Mouse (Mus musculus) CH12.LX (cell line): ENCODE results near the gene Bcl2l14. TPM values are rescaled to one million over a fixed set of nuclear protein-coding genes. Genes with fewer than 3 reads are reported as not detected.

Experiments
- DNase-seq: peaks from one replicate; pipeline ENCODE4 v3.0.0-alpha.2; 2013; ENCODE audit errors: extremely low read depth
- H3K27ac ChIP-seq: 2 replicates; pipeline ENCODE4 v1.5.1; 2012; ENCODE audit warnings: low read depth, mild to moderate bottlenecking, control low read depth, moderate library complexity; ENCODE audit not compliant: insufficient read depth
- H3K27me3 ChIP-seq: replicated peaks from 2 replicates; pipeline ENCODE3; 2012; ENCODE audit warnings: inconsistent platforms
- H3K36me3 ChIP-seq, 2 experiments: replicated peaks in 1 of 2; 2 replicates each; pipeline versions ENCODE3 to v1.6.1; 2012; ENCODE audit warnings: inconsistent platforms in 1 of 2, low read length in 1 of 2, mild to moderate bottlenecking in 1 of 2, mixed read lengths in 1 of 2, moderate library complexity in 1 of 2; ENCODE audit not compliant: control insufficient read depth in 1 of 2, insufficient read depth in 1 of 2
- H3K4me1 ChIP-seq, 2 experiments: 2 replicates each; pipeline ENCODE4 v1.6.1; 2012; ENCODE audit warnings: inconsistent platforms in 1 of 2, moderate library complexity in 1 of 2; ENCODE audit not compliant: insufficient read depth in 2 of 2, control insufficient read depth in 1 of 2
- H3K4me2 ChIP-seq: 2 replicates; pipeline ENCODE4 v1.6.1; 2012; ENCODE audit warnings: low read depth, mild to moderate bottlenecking, control low read depth; ENCODE audit not compliant: poor library complexity, insufficient read depth, severe bottlenecking
- H3K4me3 ChIP-seq, 3 experiments: fragments of 150-350 bp in 1 of 3; sonication (generic) in 1 of 3; replicated peaks in 1 of 3; 2 replicates each; pipeline versions ENCODE3 to v1.5.1; 2011 to 2012; ENCODE audit warnings: low read depth in 2 of 3, low read length in 2 of 3, mild to moderate bottlenecking in 2 of 3, moderate library complexity in 2 of 3, control low read depth in 1 of 3, improper control_type of control experiment in 1 of 3, inconsistent platforms in 1 of 3, mixed read lengths in 1 of 3; ENCODE audit not compliant: poor library complexity in 1 of 3
- H3K79me2 ChIP-seq: replicated peaks from 2 replicates; pipeline ENCODE4 v1.6.1; 2012; ENCODE audit warnings: mild to moderate bottlenecking, moderate library complexity; ENCODE audit not compliant: control insufficient read depth, poor library complexity, insufficient read depth, severe bottlenecking; ENCODE audit errors: extremely low read depth
- H3K9ac ChIP-seq: 2 replicates; pipeline ENCODE4 v1.6.1; 2012; ENCODE audit warnings: low read depth, mild to moderate bottlenecking, control low read depth, moderate library complexity; ENCODE audit not compliant: insufficient read depth
- H3K9me3 ChIP-seq: replicated peaks from 2 replicates; pipeline ENCODE3; 2012; ENCODE audit warnings: low read length, inconsistent platforms, mixed read lengths
- BHLHE40 ChIP-seq: IDR thresholded peaks from 2 replicates; pipeline ENCODE4 v1.6.1; 2011; ENCODE audit warnings: mild to moderate bottlenecking, low read depth, low read length, improper control_type of control experiment
- CTCF ChIP-seq, 2 experiments: IDR thresholded peaks in 1 of 2; conservative IDR thresholded peaks in 1 of 2; 2 replicates each; pipeline ENCODE4 v1.5.1; 2011 to 2012; ENCODE audit warnings: low read depth in 2 of 2, low read length in 2 of 2, improper control_type of control experiment in 1 of 2, inconsistent platforms in 1 of 2, mild to moderate bottlenecking in 1 of 2, moderate library complexity in 1 of 2
- ELF1 ChIP-seq: IDR thresholded peaks from 2 replicates; pipeline ENCODE4 v1.6.1; 2014; ENCODE audit warnings: low read depth, mild to moderate bottlenecking, inconsistent platforms, low read length, improper control_type of control experiment
- EP300 ChIP-seq: IDR thresholded peaks from 2 replicates; pipeline ENCODE4 v1.6.1; 2011; ENCODE audit warnings: low read length, improper control_type of control experiment
- ETS1 ChIP-seq: conservative IDR thresholded peaks from 2 replicates; pipeline ENCODE4 v1.6.1; 2012; ENCODE audit warnings: low read depth, mild to moderate bottlenecking, inconsistent platforms, low read length, improper control_type of control experiment, moderate library complexity
- GABPA ChIP-seq: IDR thresholded peaks from 2 replicates; pipeline ENCODE4 v1.6.1; 2012; ENCODE audit warnings: low read depth, low read length, improper control_type of control experiment, inconsistent platforms; ENCODE audit not compliant: insufficient replicate concordance
- MAX ChIP-seq: IDR thresholded peaks from 2 replicates; pipeline ENCODE4 v1.6.1; 2011; ENCODE audit warnings: low read length, improper control_type of control experiment
- MAZ ChIP-seq: IDR thresholded peaks from 2 replicates; pipeline ENCODE4 v1.6.1; 2012; ENCODE audit warnings: low read depth, mild to moderate bottlenecking, inconsistent platforms, low read length, improper control_type of control experiment, moderate library complexity
- MEF2A ChIP-seq: IDR thresholded peaks from 2 replicates; pipeline ENCODE4 v1.6.1; 2014; ENCODE audit warnings: low read depth, mild to moderate bottlenecking, inconsistent platforms, low read length, improper control_type of control experiment, borderline replicate concordance
- MXI1 ChIP-seq: IDR thresholded peaks from 2 replicates; pipeline ENCODE4 v1.6.1; 2011; ENCODE audit warnings: mild to moderate bottlenecking, low read depth, low read length, improper control_type of control experiment
- MYC ChIP-seq: IDR thresholded peaks from 2 replicates; pipeline ENCODE4 v1.6.1; 2011; ENCODE audit warnings: low read depth, mild to moderate bottlenecking, improper control_type of control experiment, low read length
- NELFE ChIP-seq: IDR thresholded peaks from 2 replicates; pipeline ENCODE4 v1.6.1; 2011; ENCODE audit warnings: low read depth, low read length, improper control_type of control experiment
- NRF1 ChIP-seq: IDR thresholded peaks from 2 replicates; pipeline ENCODE4 v1.6.1; 2014; ENCODE audit warnings: low read depth, mild to moderate bottlenecking, inconsistent platforms, low read length, improper control_type of control experiment, moderate library complexity
- RAD21 ChIP-seq: IDR thresholded peaks from 2 replicates; pipeline ENCODE4 v1.6.1; 2011; ENCODE audit warnings: low read depth, mild to moderate bottlenecking, low read length, improper control_type of control experiment, moderate library complexity
- RCOR1 ChIP-seq: conservative IDR thresholded peaks from 2 replicates; pipeline ENCODE4 v1.6.1; 2012; ENCODE audit warnings: low read depth, mild to moderate bottlenecking, inconsistent platforms, low read length, improper control_type of control experiment
- SIN3A ChIP-seq: IDR thresholded peaks from 2 replicates; pipeline ENCODE4 v1.6.1; 2012; ENCODE audit warnings: low read length, improper control_type of control experiment, inconsistent platforms
- SMC3 ChIP-seq: IDR thresholded peaks from 2 replicates; pipeline ENCODE4 v1.6.1; 2011; ENCODE audit warnings: low read depth, low read length, improper control_type of control experiment
- TCF12 ChIP-seq: IDR thresholded peaks from 2 replicates; pipeline ENCODE4 v1.6.1; 2014; ENCODE audit warnings: low read depth, mild to moderate bottlenecking, inconsistent platforms, low read length, improper control_type of control experiment
- USF1 ChIP-seq: IDR thresholded peaks from 2 replicates; pipeline ENCODE4 v1.6.1; 2014; ENCODE audit warnings: low read depth, mild to moderate bottlenecking, inconsistent platforms, low read length, improper control_type of control experiment
- USF2 ChIP-seq: conservative IDR thresholded peaks from 2 replicates; pipeline ENCODE4 v1.6.1; 2011; ENCODE audit warnings: low read depth, low read length, improper control_type of control experiment
- ZC3H11A ChIP-seq: IDR thresholded peaks from 2 replicates; pipeline ENCODE4 v1.6.1; 2012; ENCODE audit warnings: low read depth, mild to moderate bottlenecking, inconsistent platforms, low read length, improper control_type of control experiment
- ZKSCAN1 ChIP-seq: IDR thresholded peaks from 2 replicates; pipeline ENCODE4 v1.6.1; 2012; ENCODE audit warnings: low read depth, inconsistent platforms, low read length, improper control_type of control experiment, borderline replicate concordance
- ZMIZ1 ChIP-seq: IDR thresholded peaks from 2 replicates; pipeline ENCODE4 v1.6.1; 2012; ENCODE audit warnings: low read depth, mild to moderate bottlenecking, inconsistent platforms, low read length, improper control_type of control experiment
- ZNF384 ChIP-seq: IDR thresholded peaks from 2 replicates; pipeline ENCODE4 v1.6.1; 2012; ENCODE audit warnings: low read depth, low read length, improper control_type of control experiment, inconsistent platforms
- dilution Hi-C: fragments of 300-500 bp; cut with MboI; formaldehyde crosslinking; loops from 2 replicates; pipeline ENCODE4 v1.14.3; 2020; ENCODE audit warnings: low sequenced_read_pairs; ENCODE audit not compliant: extremely low pct_unique_long_range_greater_than_20kb, extremely low pct_ligation_motif_present
- in situ Hi-C: fragments of 300-500 bp; cut with MboI; formaldehyde crosslinking; loops from 3 replicates; pipeline ENCODE4 v1.14.3; 2019; ENCODE audit warnings: low sequenced_read_pairs, low pct_ligation_motif_present, low pct_unique_long_range_greater_than_20kb, mixed read lengths
- polyA plus RNA-seq: library from polyadenylated mRNA; unstranded; fragments of >175 nt; gene quantifications from 2 replicates; pipeline ENCODE4 v1.2.1, GENCODE M21; 2012; ENCODE audit warnings: low read depth; ENCODE audit not compliant: insufficient read length
- total RNA-seq, 2 experiments: library from RNA; depleted of rRNA; stranded (reverse); fragments of 300-350 nt in 1 of 2; fragments of >200 nt in 1 of 2; gene quantifications; 2 replicates each; pipeline ENCODE4 v1.2.3; 2012 to 2014

The Bcl2l14 gene
- total and polyA plus RNA-seq, 3 experiments: 0.93 to 4.4 (median 3.0) TPM

GRCm38 (mm10) chr6:134388424-134389110 is 7.6 kb upstream of the Bcl2l14 start:
- Histone ChIP-seq H3K4me1 (no peaks in the 10 kb centered on the region), H3K4me3 (no peak overlapping the region), H3K4me2 (no peak overlapping the region), H3K9me3 (peaks cover under 1% of the 10 kb centered on the region), H3K79me2 (no peaks in the 10 kb centered on the region), H3K9ac (no peak overlapping the region), H3K27ac (no peak overlapping the region), H3K36me3 (no peaks in the 10 kb centered on the region), H3K27me3 (no peaks in the 10 kb centered on the region)
- TF ChIP-seq MAX (no peak), SMC3 (no peak), MXI1 (no peak), USF2 (no peak), BHLHE40 (no peak), ETS1 (no peak), RCOR1 (no peak), ZC3H11A (no peak), MEF2A (no peak), MYC (no peak), SIN3A (no peak), GABPA (no peak), ELF1 (no peak), NELFE (no peak), ZMIZ1 (no peak), EP300 (no peak), CTCF (conservative IDR thresholded peaks at IDR 0.05 in 1 of 2, IDR thresholded peaks at IDR 0.05 in 1 of 2; ENCODE audit: low read depth in 2 of 2, low read length in 2 of 2) (no peak), MAZ (no peak)
- no peak for DNase-seq
- dilution Hi-C loops (no loop called here), in situ Hi-C loops (loop anchor here (10.0 kb wide), 1 partner anchor 424 kb away; no protein-coding TSS in a partner anchor)

GRCm38 (mm10) chr6:134389248-134389891 is 6.7 kb upstream of the Bcl2l14 start:
- no peak for TF ChIP-seq ETS1
- peak; percentile 95 for TF ChIP-seq ZC3H11A
- no peak for TF ChIP-seq USF1
- TF ChIP-seq ELF1: no peak
- peak; percentile 95 for TF ChIP-seq SMC3
- TF ChIP-seq NELFE: peak; percentile 15; the same call in 1 of the 2 replicates
- TF ChIP-seq USF2: no peak
- no peak for TF ChIP-seq ZKSCAN1
- no peak for TF ChIP-seq TCF12
- no peak for TF ChIP-seq MXI1
- no peak for TF ChIP-seq NRF1
- TF ChIP-seq RAD21: peak; percentile 91
- TF ChIP-seq SIN3A: no peak
- TF ChIP-seq BHLHE40: no peak
- peak; percentile 73 to 90 for TF ChIP-seq CTCF (conservative IDR thresholded peaks at IDR 0.05 in 1 of 2, IDR thresholded peaks at IDR 0.05 in 1 of 2; ENCODE audit: low read depth in 2 of 2, low read length in 2 of 2)
- TF ChIP-seq ZNF384: peak; percentile 78
- TF ChIP-seq MAZ: no peak
- TF ChIP-seq, all 38 proteins: peak for 6
- peak; percentile 76 for DNase-seq
- Histone ChIP-seq H3K4me2 (no peak overlapping the region), H3K4me1 (no peaks in the 10 kb centered on the region), H3K4me3 (no peak overlapping the region), H3K27me3 (no peaks in the 10 kb centered on the region), H3K79me2 (no peaks in the 10 kb centered on the region), H3K27ac (no peak overlapping the region), H3K9me3 (peaks cover 3% of the 10 kb centered on the region), H3K36me3 (no peaks in the 10 kb centered on the region), H3K9ac (no peak overlapping the region)
- in situ Hi-C loops: loop anchor here (10.0 kb wide), 1 partner anchor 425 kb away; no protein-coding TSS in a partner anchor
- dilution Hi-C loops: no loop called here
